Mouse (Mus musculus) heart, postnatal 0 days (tissue): ENCODE results near the gene Hcn2. TPM values are rescaled to one million over a fixed set of nuclear protein-coding genes. Genes with fewer than 3 reads are reported as not detected.

Source experiments
- ATAC-seq: fragments of 200-750 bp; cut with Nextera tagmentation; 2 replicates; pipeline ENCODE4 v1.8.0; 2017; ENCODE audit warnings: low read depth, moderate number of reproducible peaks, moderate library complexity; ENCODE audit not compliant: insufficient read depth
- DNase-seq: peaks from one replicate; pipeline ENCODE4 v3.0.0-alpha.2; 2016; ENCODE audit warnings: low spot score
- H3K27ac ChIP-seq: fragments of 300-500 bp; sonication (generic); 2 replicates; pipeline ENCODE4 v1.5.1; 2014; ENCODE audit warnings: low read depth, mild to moderate bottlenecking
- H3K27me3 ChIP-seq: fragments of 300-500 bp; sonication (generic); 2 replicates; pipeline ENCODE4 v1.6.1; 2014; ENCODE audit warnings: low read length, mixed read lengths; ENCODE audit not compliant: control insufficient read depth, insufficient read depth
- H3K36me3 ChIP-seq: fragments of 300-500 bp; sonication (generic); replicated peaks from 2 replicates; pipeline ENCODE4 v1.6.1; 2014; ENCODE audit warnings: low read length, mixed read lengths; ENCODE audit not compliant: control insufficient read depth, insufficient read depth
- H3K4me1 ChIP-seq: fragments of 300-500 bp; sonication (generic); 2 replicates; pipeline ENCODE4 v1.6.1; 2014; ENCODE audit warnings: antibody characterized with exemption; ENCODE audit not compliant: control insufficient read depth, insufficient read depth
- H3K4me2 ChIP-seq: fragments of 300-500 bp; sonication (generic); 2 replicates; pipeline ENCODE4 v1.6.1; 2014; ENCODE audit warnings: low read depth, mild to moderate bottlenecking, low read length, moderate library complexity
- H3K4me3 ChIP-seq: fragments of 300-500 bp; sonication (generic); 2 replicates; pipeline ENCODE4 v1.5.1; 2014; ENCODE audit warnings: low read depth, low read length
- H3K9ac ChIP-seq: fragments of 300-500 bp; sonication (generic); replicated peaks from 2 replicates; pipeline ENCODE4 v1.6.1; 2014; ENCODE audit warnings: low read depth, low read length, mixed read lengths
- H3K9me3 ChIP-seq: fragments of 300-500 bp; sonication (generic); replicated peaks from 2 replicates; pipeline ENCODE4 v1.6.1; 2016; ENCODE audit warnings: low read length; ENCODE audit not compliant: control insufficient read depth
- CTCF ChIP-seq: IDR thresholded peaks from 2 replicates; pipeline ENCODE4 v1.5.1; 2016; ENCODE audit warnings: antibody characterized with exemption, control low read depth, low read depth
- EP300 ChIP-seq: IDR thresholded peaks from 2 replicates; pipeline ENCODE4 v1.6.1; 2016; ENCODE audit warnings: antibody characterized with exemption, low read depth
- WGBS: fragments of 180-500 bp; shearing (Covaris S2); extraction: QIAGEN DNeasy Blood & Tissue Kit; methylation state at CpG from one replicate; pipeline ENCODE4 v1.1.7; 2014; 5-methylcytosine and 5-hydroxymethylcytosine counted together
- polyA plus RNA-seq: library from polyadenylated mRNA; unstranded; fragments of >200 nt; fragmentation: Nextera tagmentation; extraction: Ambion mirVana; gene quantifications from 2 replicates; pipeline ENCODE4 v1.2.1, GENCODE M21; 2015
- total RNA-seq: library from RNA; depleted of rRNA; stranded (reverse); fragments of >200 nt; gene quantifications from 2 replicates; pipeline ENCODE4 v1.2.3, GENCODE M21; 2014; ENCODE audit warnings: low replicate concordance; rRNA removed

The Hcn2 gene
- 3.5 and 5.5 TPM in 2 replicates for total RNA-seq
- polyA plus RNA-seq = 0.40 and 0.45 TPM in 2 replicates

- no peak for DNase-seq
- ATAC-seq = peak; percentile 15; the same call in 1 of the 2 replicates
- 1% methylated on average over 36 of the region's 91 CpGs for WGBS
- peaks cover 13% of the 10 kb centered on the region; the same call in 1 of the 2 replicates for H3K4me1 ChIP-seq
- H3K9ac ChIP-seq = no peak within 1 kb of the TSS
- no peak within 1 kb of the TSS for H3K27ac ChIP-seq
- peaks cover 52% of the 10 kb centered on the region for H3K27me3 ChIP-seq
- H3K4me2 ChIP-seq = peak within 1 kb of the TSS; percentile 95
- peaks cover 7% of the 10 kb centered on the region for H3K36me3 ChIP-seq
- no peak for TF ChIP-seq EP300
- no peak for TF ChIP-seq CTCF
- no peaks in the 10 kb centered on the region for H3K9me3 ChIP-seq
- H3K4me3 ChIP-seq = peak within 1 kb of the TSS; percentile 69
These were observed at the start of gene Hcn2 for GRCm38 (mm10) chr10:79716254-79716987. Hcn2 (plus strand) TSS chr10:79716634.

- 0 out of 2 replicates have a peak, but pooled peaks cover 9% of the 10 kb centered on the region for H3K4me1 ChIP-seq
- ATAC-seq = no peak
- H3K27me3 ChIP-seq = no peaks in the 10 kb centered on the region
- no peak overlapping the region for H3K27ac ChIP-seq
- H3K4me2 ChIP-seq = no peak overlapping the region
- no peak for TF ChIP-seq CTCF
- no peak for TF ChIP-seq EP300
- WGBS = 86% methylated on average over 5 of the region's 5 CpGs
- no peak overlapping the region for H3K9ac ChIP-seq
- no peak for DNase-seq
- H3K9me3 ChIP-seq = no peaks in the 10 kb centered on the region
- H3K4me3 ChIP-seq = no peak overlapping the region
- no peaks in the 10 kb centered on the region for H3K36me3 ChIP-seq
These were observed 48.4 kb upstream of the Hcn2 start for GRCm38 (mm10) chr10:79668076-79668475.

GRCm38 (mm10) chr10:79668771-79669575, 47.5 kb upstream of the Hcn2 start, which contains the start of gene Tpgs1:
Tpgs1 (plus strand) TSS chr10:79669369.
- Histone ChIP-seq H3K4me1 (0 out of 2 replicates have a peak, but pooled peaks cover 9% of the 10 kb centered on the region), H3K27me3 (no peaks in the 10 kb centered on the region), H3K9me3 (no peaks in the 10 kb centered on the region), H3K9ac (peak within 1 kb of the TSS; percentile 64), H3K4me2 (peak within 1 kb of the TSS; percentile 79), H3K4me3 (peak within 1 kb of the TSS; percentile 94), H3K27ac (peak within 1 kb of the TSS; percentile 89), H3K36me3 (no peaks in the 10 kb centered on the region)
- DNase-seq (peak; percentile 93), ATAC-seq (peak; percentile 81)
- TF ChIP-seq EP300 (peak; percentile 68; the same call in 1 of the 2 replicates), CTCF (peak; percentile 82)
- under 1% methylated on average over 45 of the region's 45 CpGs for WGBS

GRCm38 (mm10) chr10:79669576-79670057, 46.8 kb upstream of the Hcn2 start:
- Histone ChIP-seq H3K4me2 (peak overlapping the region; percentile 79), H3K27ac (peak overlapping the region; percentile 89), H3K9me3 (no peaks in the 10 kb centered on the region), H3K4me3 (peak overlapping the region; percentile 94), H3K27me3 (no peaks in the 10 kb centered on the region), H3K9ac (peak overlapping the region; percentile 64), H3K4me1 (0 out of 2 replicates have a peak, but pooled peaks cover 9% of the 10 kb centered on the region), H3K36me3 (0 out of 2 replicates have a peak, but pooled peaks cover 5% of the 10 kb centered on the region)
- TF ChIP-seq CTCF (no peak), EP300 (no peak)
- peak; percentile 59 for ATAC-seq
- WGBS = 1% methylated on average over 47 of the region's 47 CpGs
- no peak for DNase-seq
